Mouse (Mus musculus): ENCODE results near the gene 1700029I15Rik. TPM values are rescaled to one million over a fixed set of nuclear protein-coding genes. Genes with fewer than 3 reads are reported as not detected.
A peak's percentile ranks its signal among the peaks of the same experiment; 100 is the strongest.

The 1700029I15Rik gene
- polyA plus RNA-seq, 1 experiment from 2014 or later: 2.7 TPM

DNA sequence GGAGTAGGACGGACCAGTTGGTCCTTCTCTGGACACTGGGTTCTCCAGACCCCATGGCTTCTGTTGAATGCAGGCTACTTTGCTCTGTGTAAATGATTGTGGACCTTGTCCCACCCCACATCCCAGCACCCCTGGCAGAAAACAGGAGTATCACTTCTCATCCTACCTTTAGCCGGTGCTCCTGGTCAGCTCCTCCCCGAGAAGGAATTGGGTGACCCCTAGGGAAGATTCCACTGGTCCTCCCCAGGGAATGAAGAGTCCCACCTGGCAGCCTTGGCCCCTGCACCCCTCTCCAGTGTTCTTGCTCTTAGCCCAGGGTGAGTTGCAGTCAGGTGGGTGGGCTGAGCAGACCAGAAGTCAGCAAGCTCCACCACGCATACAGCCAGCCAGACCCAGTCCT, 18.3 kb upstream of the 1700029I15Rik start:
- H3K4me3 ChIP-seq: no peak overlapping the region
- H3K27me3 ChIP-seq (ENCODE audit: insufficient read depth, poor library complexity, severe bottlenecking): peaks cover 34% of the 10 kb centered on the region
- no peak overlapping the region for H3K27ac ChIP-seq
- peak; percentile 63 for DNase-seq (ENCODE audit: low spot score)
- H3K36me3 ChIP-seq: peaks cover 49% of the 10 kb centered on the region
- peaks cover 20% of the 10 kb centered on the region for H3K4me1 ChIP-seq
- 86% methylated on average over 4 of the region's 4 CpGs for WGBS
- H3K9me3 ChIP-seq: no peaks in the 10 kb centered on the region

DNA sequence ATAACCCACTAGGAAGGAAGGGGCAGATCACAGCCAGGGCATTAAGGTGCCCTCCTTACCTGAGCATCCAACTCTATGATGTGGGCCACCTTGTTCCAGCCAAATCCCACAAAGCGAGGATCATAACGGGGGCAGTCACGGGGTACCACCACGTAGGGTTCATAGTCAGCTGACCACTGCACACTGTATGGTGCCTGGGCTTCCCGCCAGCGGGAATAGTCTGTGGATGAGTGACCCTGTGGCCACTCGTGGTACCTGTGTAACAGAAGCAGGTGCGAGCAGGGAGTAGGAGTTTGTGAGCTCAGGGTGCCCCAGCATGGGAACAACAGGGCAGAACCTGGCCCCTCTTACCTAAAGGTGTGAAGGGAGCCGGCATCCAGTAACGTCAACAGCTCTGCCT, 16.8 kb upstream of the 1700029I15Rik start:
- H3K27ac ChIP-seq: no peak overlapping the region
- peaks cover 34% of the 10 kb centered on the region for H3K36me3 ChIP-seq
- H3K4me1 ChIP-seq: peaks cover 17% of the 10 kb centered on the region
- H3K27me3 ChIP-seq (ENCODE audit: insufficient read depth, poor library complexity, severe bottlenecking): peaks cover 49% of the 10 kb centered on the region
- H3K4me3 ChIP-seq: no peak overlapping the region
- WGBS: 89% methylated on average over 10 of the region's 10 CpGs
- no peak for DNase-seq (ENCODE audit: low spot score)
- H3K9me3 ChIP-seq: no peaks in the 10 kb centered on the region

GRCm38 (mm10) chr2:92367383-92368029, 14.8 kb upstream of the 1700029I15Rik start:
- H3K27me3 ChIP-seq (ENCODE audit: insufficient read depth, poor library complexity, severe bottlenecking): peaks cover 68% of the 10 kb centered on the region
- H3K27ac ChIP-seq: no peak overlapping the region
- 27% methylated on average over 20 of the region's 20 CpGs for WGBS
- no peak overlapping the region for H3K4me3 ChIP-seq
- peaks cover 24% of the 10 kb centered on the region for H3K4me1 ChIP-seq
- H3K36me3 ChIP-seq: peaks cover 21% of the 10 kb centered on the region
- H3K9me3 ChIP-seq: no peaks in the 10 kb centered on the region
- DNase-seq (ENCODE audit: low spot score): no peak

DNA sequence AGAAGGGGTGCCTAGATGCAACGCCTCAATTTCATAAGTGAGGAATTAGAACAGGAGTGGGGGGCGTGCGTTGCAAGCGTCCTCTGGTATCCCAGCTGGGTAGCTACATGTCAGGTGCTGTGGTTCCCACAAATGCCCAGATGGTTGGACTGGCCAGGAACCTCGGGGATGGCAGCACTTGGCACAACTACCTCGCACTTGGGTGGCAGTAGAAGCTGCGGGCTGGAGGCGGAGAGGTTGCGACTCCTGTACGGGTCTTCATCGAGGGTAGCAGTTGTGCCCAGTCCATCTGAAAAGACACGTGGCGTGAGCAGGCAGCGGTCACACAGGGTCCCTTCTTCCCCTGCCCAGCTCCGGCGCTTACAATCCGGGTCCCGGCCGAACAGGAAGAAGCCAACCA, 12.0 kb upstream of the 1700029I15Rik start:
- H3K4me1 ChIP-seq: peaks cover 33% of the 10 kb centered on the region
- H3K4me3 ChIP-seq: peak overlapping the region; percentile 59
- no peaks in the 10 kb centered on the region for H3K9me3 ChIP-seq
- no peaks in the 10 kb centered on the region for H3K36me3 ChIP-seq
- peak overlapping the region; percentile 72 for H3K27ac ChIP-seq
- WGBS: 10% methylated on average over 19 of the region's 19 CpGs
- no peak for DNase-seq (ENCODE audit: low spot score)
- peaks cover 80% of the 10 kb centered on the region for H3K27me3 ChIP-seq (ENCODE audit: insufficient read depth, poor library complexity, severe bottlenecking)

- Histone ChIP-seq H3K9me3 (no peaks in the 10 kb centered on the region), H3K4me1 (peaks cover 41% of the 10 kb centered on the region)
- 4% methylated on average over 44 of the region's 45 CpGs for WGBS
These were observed 11.2 kb upstream of the 1700029I15Rik start for GRCm38 (mm10) chr2:92370821-92371805.

GRCm38 (mm10) chr2:92371971-92372690, 10.2 kb upstream of the 1700029I15Rik start:
- DNase-seq (ENCODE audit: low spot score): no peak
- H3K9me3 ChIP-seq: no peaks in the 10 kb centered on the region
- 0 out of 2 replicates have a peak, but pooled peaks cover 1% of the 10 kb centered on the region for H3K36me3 ChIP-seq
- no peak overlapping the region for H3K4me3 ChIP-seq
- no peak overlapping the region for H3K27ac ChIP-seq
- peaks cover 68% of the 10 kb centered on the region for H3K27me3 ChIP-seq (ENCODE audit: insufficient read depth, poor library complexity, severe bottlenecking)
- 26% methylated on average over 10 of the region's 10 CpGs for WGBS
- H3K4me1 ChIP-seq: peaks cover 42% of the 10 kb centered on the region

More at GRCm38 (mm10) chr2:92370821-92371805, 11.2 kb upstream of the 1700029I15Rik start:
- H3K36me3 ChIP-seq: no peaks in the 10 kb centered on the region
- no peak for DNase-seq (ENCODE audit: low spot score)
- H3K27me3 ChIP-seq (ENCODE audit: insufficient read depth, poor library complexity, severe bottlenecking): peaks cover 76% of the 10 kb centered on the region
- peak overlapping the region; percentile 72 for H3K27ac ChIP-seq
- peak overlapping the region; percentile 59 for H3K4me3 ChIP-seq

- no peak overlapping the region for H3K4me3 ChIP-seq
- H3K4me1 ChIP-seq: peaks cover 36% of the 10 kb centered on the region
- H3K9me3 ChIP-seq: no peaks in the 10 kb centered on the region
- 59% methylated on average over 9 of the region's 9 CpGs for WGBS
- peaks cover 8% of the 10 kb centered on the region; the same call in 1 of the 2 replicates for H3K36me3 ChIP-seq
- peaks cover 61% of the 10 kb centered on the region for H3K27me3 ChIP-seq (ENCODE audit: insufficient read depth, poor library complexity, severe bottlenecking)
- no peak for DNase-seq (ENCODE audit: low spot score)
- H3K27ac ChIP-seq: no peak overlapping the region
These were observed 9.4 kb upstream of the 1700029I15Rik start for GRCm38 (mm10) chr2:92372767-92373436.

- DNase-seq (ENCODE audit: low spot score): no peak
- no peaks in the 10 kb centered on the region for H3K9me3 ChIP-seq
- WGBS: 77% methylated on average over 11 of the region's 11 CpGs
- H3K27ac ChIP-seq: no peak overlapping the region
- H3K27me3 ChIP-seq (ENCODE audit: insufficient read depth, poor library complexity, severe bottlenecking): peaks cover 56% of the 10 kb centered on the region
- no peak overlapping the region for H3K4me3 ChIP-seq
- peaks cover 12% of the 10 kb centered on the region for H3K36me3 ChIP-seq
- H3K4me1 ChIP-seq: peaks cover 36% of the 10 kb centered on the region
These were observed 8.9 kb upstream of the 1700029I15Rik start for GRCm38 (mm10) chr2:92373437-92373813.

DNA sequence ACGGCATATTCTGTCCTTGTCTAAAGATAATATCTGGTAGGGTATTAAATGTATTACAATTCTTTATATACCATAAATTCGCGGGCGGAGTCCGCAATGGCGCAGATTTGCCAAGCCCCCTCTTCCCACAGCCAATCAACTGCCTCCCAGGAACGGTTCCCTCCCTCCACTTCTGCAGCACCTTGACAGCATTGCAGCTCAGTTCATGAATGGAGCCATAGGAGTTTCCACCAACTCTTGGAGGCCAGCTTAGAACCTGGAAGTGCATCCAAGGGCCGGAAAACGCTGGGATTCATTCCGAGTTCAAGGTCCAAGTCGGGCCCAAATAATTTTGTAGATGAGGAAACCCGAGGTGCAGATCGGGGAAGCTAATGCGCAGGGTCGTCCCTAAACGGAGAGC, 7.8 kb upstream of the 1700029I15Rik start, which contains the start of the genes Pex16 and Large2:
Gene Pex16, plus strand, starts transcription at position 163 of the 400 bp plus-strand sequence.
Gene Large2, minus strand, starts transcription at position 356 of the 400 bp plus-strand sequence.
- WGBS: 3% methylated on average over 16 of the region's 16 CpGs
- peak; percentile 86 for DNase-seq (ENCODE audit: low spot score)
- Histone ChIP-seq H3K4me1 (peaks cover 36% of the 10 kb centered on the region), H3K4me3 (peak within 1 kb of the TSS; percentile 76), H3K9me3 (no peaks in the 10 kb centered on the region), H3K27me3 (ENCODE audit: insufficient read depth, poor library complexity, severe bottlenecking) (peaks cover 45% of the 10 kb centered on the region), H3K27ac (peak within 1 kb of the TSS; percentile 83), H3K36me3 (peaks cover 23% of the 10 kb centered on the region)

DNA sequence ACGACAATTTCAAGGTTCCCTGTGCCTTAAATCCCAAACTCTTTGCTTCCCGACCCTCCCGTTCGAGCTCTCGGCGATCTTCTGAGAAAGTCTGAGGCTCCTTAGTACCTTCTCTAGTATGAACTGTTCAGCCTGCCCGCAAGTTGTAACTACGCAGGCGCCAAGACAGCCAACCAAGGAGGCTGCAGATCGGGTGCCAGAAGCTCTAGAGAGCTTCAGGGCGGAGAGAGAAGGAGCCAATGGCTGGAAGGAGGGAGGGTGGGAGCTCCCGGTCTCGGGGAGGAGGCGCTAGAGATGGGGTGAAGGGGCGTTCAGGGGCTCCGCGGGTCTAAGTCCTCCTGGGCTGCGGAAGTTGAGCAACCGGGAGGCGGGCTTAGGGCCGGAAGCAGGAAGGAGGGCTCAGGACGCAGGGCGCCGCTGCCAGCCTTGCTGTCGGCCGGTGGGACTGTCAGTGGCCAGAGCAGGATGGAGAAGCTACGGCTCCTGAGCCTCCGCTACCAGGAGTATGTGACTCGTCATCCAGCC, 7.2 kb upstream of the 1700029I15Rik start:
- Histone ChIP-seq H3K9me3 (no peaks in the 10 kb centered on the region), H3K4me3 (peak overlapping the region; percentile 76), H3K27ac (peak overlapping the region; percentile 83), H3K36me3 (peaks cover 29% of the 10 kb centered on the region), H3K27me3 (ENCODE audit: insufficient read depth, poor library complexity, severe bottlenecking) (peaks cover 38% of the 10 kb centered on the region), H3K4me1 (peaks cover 36% of the 10 kb centered on the region)
- DNase-seq (ENCODE audit: low spot score): peak; percentile 99
- under 1% methylated on average over 29 of the region's 29 CpGs for WGBS

- 12% methylated on average over 10 of the region's 10 CpGs for WGBS
- peaks cover 35% of the 10 kb centered on the region for H3K36me3 ChIP-seq
- peak overlapping the region; percentile 76 for H3K4me3 ChIP-seq
- no peak for DNase-seq (ENCODE audit: low spot score)
- H3K4me1 ChIP-seq: peaks cover 30% of the 10 kb centered on the region
- H3K9me3 ChIP-seq: no peaks in the 10 kb centered on the region
- H3K27ac ChIP-seq: peak overlapping the region; percentile 83
- peaks cover 32% of the 10 kb centered on the region for H3K27me3 ChIP-seq (ENCODE audit: insufficient read depth, poor library complexity, severe bottlenecking)
These were observed 6.5 kb upstream of the 1700029I15Rik start for GRCm38 (mm10) chr2:92375788-92376187.

- WGBS: 84% methylated on average over 6 of the region's 6 CpGs
- Histone ChIP-seq H3K27ac (0 out of 2 replicates have a peak overlapping the region, but pooled peaks have one; percentile 83), H3K36me3 (peaks cover 40% of the 10 kb centered on the region), H3K4me3 (peak overlapping the region; percentile 76), H3K27me3 (ENCODE audit: insufficient read depth, poor library complexity, severe bottlenecking) (peaks cover 27% of the 10 kb centered on the region), H3K4me1 (peaks cover 25% of the 10 kb centered on the region), H3K9me3 (no peaks in the 10 kb centered on the region)
- no peak for DNase-seq (ENCODE audit: low spot score)
These were observed 6.0 kb upstream of the 1700029I15Rik start for GRCm38 (mm10) chr2:92376300-92376699.
